In the genomic region with DNA sequence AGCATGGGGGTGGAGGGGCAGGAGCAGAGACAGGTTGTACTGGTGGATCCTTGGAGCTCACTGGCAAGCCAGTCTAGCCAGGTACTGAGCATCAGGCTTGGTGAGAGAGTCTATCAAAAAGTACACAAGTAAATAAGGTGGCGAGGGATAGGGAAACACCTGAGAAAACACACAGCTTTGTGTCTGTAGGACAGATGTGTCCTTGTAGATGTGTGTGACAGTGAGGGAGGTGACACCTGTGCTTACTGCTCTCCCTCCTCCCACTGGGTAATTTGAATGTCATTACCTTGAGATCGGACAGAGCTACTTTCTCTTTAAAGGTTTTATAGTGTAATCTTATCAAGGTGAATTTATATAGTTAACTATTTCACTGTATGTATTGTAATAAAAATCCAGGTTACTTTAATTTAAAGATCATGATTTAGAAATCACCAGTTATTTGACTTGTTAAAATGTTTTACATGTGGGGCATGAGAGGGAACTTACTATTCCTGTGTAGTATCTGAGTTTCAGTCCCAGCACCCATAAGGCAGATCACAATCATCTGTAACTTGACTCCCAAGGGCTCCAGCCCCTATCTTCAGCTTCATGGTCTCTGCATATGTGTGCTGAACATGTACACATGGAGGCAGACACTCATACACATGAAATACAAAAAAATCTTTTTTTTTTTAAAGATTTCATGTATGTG, we compare ENCODE assay signal across 34 mouse cellular contexts.
"Had no signal": no experiment of that assay in that cellular context is flagged by ENCODE, and none has a peak within 500 bp of the region (broad histone marks: within the 10 kb centered on the region; RNA-seq: fewer than 3 reads in every experiment).

No protein-coding gene starts in this region.

- H3K27me3 ChIP-seq: heart, embryonic 12.5 days; heart, embryonic 13.5 days; heart, embryonic 15.5 days; hindbrain, embryonic 12.5 days; hindbrain, embryonic 13.5 days; hindbrain, embryonic 15.5 days; intestine, embryonic 15.5 days; kidney, embryonic 15.5 days had no signal

- H3K4me3 ChIP-seq: heart, embryonic 10.5 days; heart, embryonic 12.5 days; heart, embryonic 13.5 days; heart, embryonic 15.5 days; hindbrain, embryonic 10.5 days; hindbrain, embryonic 12.5 days; hindbrain, embryonic 13.5 days; hindbrain, embryonic 15.5 days; intestine, embryonic 15.5 days; kidney, embryonic 15.5 days; layer of hippocampus, adult 2 months; left cerebral cortex, adult 2 months had no signal

- H3K9me3 ChIP-seq: heart, embryonic 10.5 days; heart, embryonic 12.5 days; heart, embryonic 13.5 days; heart, embryonic 15.5 days; hindbrain, embryonic 10.5 days; hindbrain, embryonic 12.5 days; hindbrain, embryonic 13.5 days; hindbrain, embryonic 15.5 days; intestine, embryonic 15.5 days; kidney, embryonic 15.5 days had no signal

- H3K4me1 ChIP-seq: heart, embryonic 10.5 days; heart, embryonic 12.5 days; heart, embryonic 13.5 days; heart, embryonic 15.5 days; hindbrain, embryonic 10.5 days; hindbrain, embryonic 12.5 days; hindbrain, embryonic 13.5 days; hindbrain, embryonic 15.5 days; intestine, embryonic 15.5 days; kidney, embryonic 15.5 days had no signal

- H3K9ac ChIP-seq: heart, embryonic 12.5 days; heart, embryonic 13.5 days; heart, embryonic 15.5 days; hindbrain, embryonic 12.5 days; hindbrain, embryonic 13.5 days; hindbrain, embryonic 14.5 days; hindbrain, embryonic 15.5 days; intestine, embryonic 15.5 days; kidney, embryonic 15.5 days had no signal

- ATAC-seq: hindbrain, embryonic 16.5 days; hindbrain, postnatal 0 days; inflammation-experienced regulatory T-cells, adult 6 months; intestine, embryonic 15.5 days had no signal

- H3K27ac ChIP-seq: heart, embryonic 10.5 days; heart, embryonic 13.5 days; heart, embryonic 15.5 days; hindbrain, embryonic 10.5 days; hindbrain, embryonic 12.5 days; hindbrain, embryonic 13.5 days; hindbrain, embryonic 14.5 days; hindbrain, embryonic 15.5 days; hindbrain, postnatal 0 days; intestine, embryonic 15.5 days; kidney, embryonic 15.5 days; kidney, postnatal 0 days; layer of hippocampus, adult 2 months; left cerebral cortex, adult 2 months had no signal

- H3K4me2 ChIP-seq: heart, embryonic 11.5 days; heart, embryonic 12.5 days; heart, embryonic 13.5 days; heart, embryonic 15.5 days; hindbrain, embryonic 12.5 days; hindbrain, embryonic 13.5 days; hindbrain, embryonic 14.5 days; hindbrain, embryonic 15.5 days; intestine, embryonic 15.5 days; kidney, embryonic 15.5 days had no signal

- DNase-seq: heart, postnatal 10 days; heart, postnatal 14 days; heart, postnatal 36 days; heart, postnatal 4 days; kidney, adult 11 months; kidney, adult 18-20 months; kidney, adult 2 months; kidney, adult 8-10 months; kidney, adult 9 months; kidney, postnatal 10 days; kidney, postnatal 14 days; kidney, postnatal 25 days; kidney, postnatal 36 days; kidney, postnatal 4 days; layer of hippocampus, adult 9-11 months; layer of hippocampus, postnatal 36 days had no signal
